Mouse (Mus musculus) lung, postnatal 0 days (tissue): ENCODE measurements around the gene Taf5.

Source experiments
- CTCF ChIP-seq: IDR thresholded peaks from 2 replicates; pipeline ENCODE4 v1.5.1; 2016; ENCODE audit warnings: antibody characterized with exemption, mild to moderate bottlenecking
- EP300 ChIP-seq: IDR thresholded peaks from 2 replicates; pipeline ENCODE4 v1.6.1; 2016; ENCODE audit warnings: antibody characterized with exemption, mild to moderate bottlenecking, control low read depth

- no peak for TF ChIP-seq CTCF
- TF ChIP-seq EP300 = no peak
These were observed 22.4 kb downstream of the Taf5 start for GRCm38 (mm10) chr19:47089718-47090525.
